16 mouse cellular contexts compared by ENCODE assay signal in genomic region chr6:112327793-112328192, GRCm38 (mm10). TPM values are rescaled to one million over a fixed set of nuclear protein-coding genes. Genes with fewer than 3 reads are reported as not detected.
DNase-seq lines count a peak whose midpoint lies in the region; ATAC-seq and TF ChIP-seq lines count a peak whose summit lies in the region.
"Had no signal": no experiment of that assay in that cellular context is flagged by ENCODE, and none has a peak within 500 bp of the region (broad histone marks: within the 10 kb centered on the region; RNA-seq: fewer than 3 reads in every experiment).

No protein-coding gene starts in this region.

- no peaks in the 10 kb centered on the region for H3K36me3 ChIP-seq in kidney, adult 2 months (ENCODE audit: control insufficient read depth, insufficient read depth, low read length)
- H3K36me3 ChIP-seq in kidney, embryonic 15.5 days: no peaks in the 10 kb centered on the region
- peaks cover 13% of the 10 kb centered on the region for H3K36me3 ChIP-seq in heart, embryonic 16.5 days (ENCODE audit: control insufficient read depth, insufficient read depth)
- H3K36me3 ChIP-seq in hindbrain, embryonic 16.5 days (ENCODE audit: control insufficient read depth, insufficient read depth, low read length): no peaks in the 10 kb centered on the region
- H3K36me3 ChIP-seq: forebrain, embryonic 10.5 days; neural tube, embryonic 15.5 days had no signal

- no peak overlapping the region for H3K4me3 ChIP-seq in kidney, adult 2 months (ENCODE audit: insufficient read depth, low read depth, low read length)
- H3K4me3 ChIP-seq in kidney, embryonic 15.5 days (replicated peaks): no peak overlapping the region
- no peak overlapping the region for H3K4me3 ChIP-seq in heart, embryonic 16.5 days (ENCODE audit: low read length)
- H3K4me3 ChIP-seq in hindbrain, embryonic 16.5 days (ENCODE audit: low read length): no peak overlapping the region
- H3K4me3 ChIP-seq: forebrain, embryonic 10.5 days; left cerebral cortex, adult 2 months; limb, embryonic 15.5 days; neural tube, embryonic 15.5 days had no signal

- peak; percentile 73 for DNase-seq in kidney, adult 2 months
- DNase-seq in kidney, postnatal 14 days: peak; percentile 60
- DNase-seq in skeletal muscle tissue, adult 2 months (ENCODE audit: low read depth, low spot score): peak; percentile 14
- no peak for DNase-seq in urinary bladder, postnatal 4 days (ENCODE audit: low spot score in 2 of 2)
- DNase-seq: cerebellum, postnatal 10 days; right cerebral cortex, postnatal 14 days; thymus, postnatal 14 days had no signal

- no peak overlapping the region for H3K4me2 ChIP-seq in kidney, embryonic 15.5 days
- H3K4me2 ChIP-seq in heart, embryonic 16.5 days (ENCODE audit: low read depth, low read length): no peak overlapping the region
- no peak overlapping the region for H3K4me2 ChIP-seq in hindbrain, embryonic 16.5 days (ENCODE audit: low read length)
- H3K4me2 ChIP-seq: limb, embryonic 15.5 days; neural tube, embryonic 15.5 days had no signal

- 0 out of 2 replicates have a peak, but pooled peaks cover 3% of the 10 kb centered on the region for H3K4me1 ChIP-seq in kidney, adult 2 months (ENCODE audit: control insufficient read depth, insufficient read depth, low read length)
- H3K4me1 ChIP-seq in kidney, embryonic 15.5 days: peaks cover 3% of the 10 kb centered on the region; the same call in 1 of the 2 replicates
- H3K4me1 ChIP-seq in heart, embryonic 16.5 days (ENCODE audit: control insufficient read depth, insufficient read depth, low read length): no peaks in the 10 kb centered on the region; the same call in 1 of the 2 replicates
- H3K4me1 ChIP-seq in hindbrain, embryonic 16.5 days (ENCODE audit: control insufficient read depth, insufficient read depth, low read depth, low read length): no peaks in the 10 kb centered on the region
- H3K4me1 ChIP-seq: limb, embryonic 15.5 days had no signal

- 44% methylated on average over 5 of the region's 5 CpGs for WGBS in kidney, adult 2 months
- 33% methylated on average over 5 of the region's 5 CpGs for WGBS in kidney, embryonic 15.5 days
- WGBS in heart, embryonic 16.5 days: 51% methylated on average over 5 of the region's 5 CpGs
- 87% methylated on average over 5 of the region's 5 CpGs for WGBS in hindbrain, embryonic 16.5 days

- TF ChIP-seq CTCF in kidney, adult 2 months (conservative IDR thresholded peaks at IDR 0.05; ENCODE audit: insufficient read depth, insufficient read length, low read depth, low read length): no peak

- no peak for TF ChIP-seq POLR2A in kidney, adult 2 months (IDR thresholded peaks at IDR 0.05; ENCODE audit: low read depth, low read length)

- H3K27ac ChIP-seq in kidney, adult 2 months (ENCODE audit: insufficient read depth, low read depth, low read length): peak overlapping the region; percentile 60; the same call in 1 of the 2 replicates
- no peak overlapping the region for H3K27ac ChIP-seq in kidney, embryonic 15.5 days
- no peak overlapping the region for H3K27ac ChIP-seq in heart, embryonic 16.5 days (ENCODE audit: low read length)
- no peak overlapping the region for H3K27ac ChIP-seq in hindbrain, embryonic 16.5 days (ENCODE audit: low read depth, low read length)
- H3K27ac ChIP-seq: forebrain, embryonic 10.5 days; left cerebral cortex, adult 2 months; limb, embryonic 15.5 days; neural tube, embryonic 15.5 days had no signal

- no peaks in the 10 kb centered on the region for H3K9me3 ChIP-seq in kidney, embryonic 15.5 days (replicated peaks)
- no peaks in the 10 kb centered on the region for H3K9me3 ChIP-seq in heart, embryonic 16.5 days (replicated peaks; ENCODE audit: control insufficient read depth, low read length)
- no peaks in the 10 kb centered on the region for H3K9me3 ChIP-seq in hindbrain, embryonic 16.5 days (ENCODE audit: control insufficient read depth, low read length)
- H3K9me3 ChIP-seq: forebrain, embryonic 10.5 days; limb, embryonic 15.5 days; neural tube, embryonic 15.5 days had no signal

- H3K9ac ChIP-seq in kidney, embryonic 15.5 days: no peak overlapping the region
- no peak overlapping the region for H3K9ac ChIP-seq in heart, embryonic 16.5 days (ENCODE audit: low read length)
- no peak overlapping the region for H3K9ac ChIP-seq in hindbrain, embryonic 16.5 days (ENCODE audit: low read depth, low read length)
- H3K9ac ChIP-seq: limb, embryonic 15.5 days; neural tube, embryonic 15.5 days had no signal

- no peak for ATAC-seq in kidney, embryonic 15.5 days (replicated peaks; ENCODE audit: low FRiP score)
- ATAC-seq in heart, embryonic 16.5 days (replicated peaks; ENCODE audit: extremely low read depth, insufficient read depth, low FRiP score): peak; percentile 58
- ATAC-seq in hindbrain, embryonic 16.5 days: no peak
- ATAC-seq: CD4-positive, CD25-positive, alpha-beta regulatory T cell, adult 4 months; intestine, embryonic 16.5 days had no signal

- H3K27me3 ChIP-seq in kidney, adult 2 months (replicated peaks; ENCODE audit: control insufficient read depth, insufficient read depth, low read length): no peaks in the 10 kb centered on the region
- no peaks in the 10 kb centered on the region for H3K27me3 ChIP-seq in kidney, embryonic 15.5 days
- no peaks in the 10 kb centered on the region for H3K27me3 ChIP-seq in heart, embryonic 16.5 days (ENCODE audit: control insufficient read depth, insufficient read depth, low read length)
- H3K27me3 ChIP-seq in hindbrain, embryonic 16.5 days (replicated peaks; ENCODE audit: control insufficient read depth, insufficient read depth, low read length): no peaks in the 10 kb centered on the region
- H3K27me3 ChIP-seq: limb, embryonic 15.5 days; neural tube, embryonic 15.5 days had no signal

RNA-seq across cellular contexts. Expression of gene Lmcd1, which starts 54.2 kb away (rescaled TPM):
- polyA plus RNA-seq in kidney, adult 2 months (2012; rRNA removed): 10.9 and 14.0 TPM in 2 replicates
- 23.3 and 23.9 TPM in 2 replicates for polyA plus RNA-seq in kidney, embryonic 15.5 days (2015; fragmentation: Nextera tagmentation; extraction: Ambion mirVana)
- polyA plus RNA-seq in heart, embryonic 16.5 days (2015; fragmentation: Nextera tagmentation; extraction: Ambion mirVana): 58.0 and 60.2 TPM in 2 replicates
- polyA plus RNA-seq in hindbrain, embryonic 16.5 days (2015; fragmentation: Nextera tagmentation; extraction: Ambion mirVana): 10.3 and 13.4 TPM in 2 replicates
- polyA plus RNA-seq: CD4-positive, CD25-positive, alpha-beta regulatory T cell, adult 4 months had no signal

Comparison
In these comparisons a context has a peak if more than half of its experiments do, and no peak if none do; other contexts are left out.
1. DNase-seq: peak in kidney, adult 2 months (single experiment), kidney, postnatal 14 days (single experiment) and skeletal muscle tissue, adult 2 months (single experiment); none in urinary bladder, postnatal 4 days (0 of 2).